Mouse (Mus musculus) frontal cortex, adult (tissue): Measurements from ENCODE around the gene Sfn.
A peak's percentile ranks its signal among the peaks of the same experiment; 100 is the strongest.
"Not testable (repeated sequence)": the region's sequence is repeated elsewhere in the genome, so short reads cannot be mapped to it uniquely, and the experiment has no call there.

ENCODE experiments used
- ATAC-seq: cut with Nextera tagmentation; 2 replicates; pipeline ENCODE4 v1.9.2; 2017; ENCODE audit warnings: mild to moderate bottlenecking, moderate library complexity, mixed read lengths; ENCODE audit not compliant: low TSS enrichment

Gene Sfn

GRCm38 (mm10) chr4:133601721-133602218, at the start of gene Sfn:
Sfn (minus strand) TSS chr4:133602168.
- 0 out of 2 replicates have a peak, but pooled peaks have one; percentile 7 for ATAC-seq

- no peak for ATAC-seq
Observed at GRCm38 (mm10) chr4:133651445-133651844, 49.5 kb upstream of the Sfn start.

- peak; percentile 84; the same call in 1 of the 2 replicates for ATAC-seq
Observed at GRCm38 (mm10) chr4:133649989-133650699, 48.2 kb upstream of the Sfn start, which contains the start of gene Zdhhc18. Zdhhc18 (minus strand) TSS chr4:133650154.

- not testable (repeated sequence) for ATAC-seq
Observed at GRCm38 (mm10) chr4:133649464-133649863, 47.5 kb upstream of the Sfn start.

- no peak for ATAC-seq
Observed at GRCm38 (mm10) chr4:133645680-133646079, 43.7 kb upstream of the Sfn start.

- no peak for ATAC-seq
Observed at GRCm38 (mm10) chr4:133645195-133645594, 43.2 kb upstream of the Sfn start.

DNA sequence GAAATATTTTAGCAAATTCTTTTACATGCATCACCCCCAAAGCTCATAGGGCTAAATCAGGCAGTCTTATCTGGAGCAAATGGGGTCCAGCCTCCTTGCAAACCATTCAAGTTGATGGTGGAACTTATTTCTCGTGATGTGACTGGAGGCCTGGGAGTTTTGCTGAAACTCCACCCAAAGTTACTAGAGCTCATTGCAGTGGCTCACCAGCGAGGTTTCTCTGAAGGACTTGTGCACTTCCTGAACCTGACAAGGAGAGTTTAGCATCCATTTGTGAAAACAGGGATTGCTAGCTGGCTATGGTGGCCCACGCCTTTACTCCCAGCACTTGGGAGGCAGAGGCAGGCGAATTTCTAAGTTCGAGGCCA, 32.1 kb upstream of the Sfn start:
- no peak for ATAC-seq

GRCm38 (mm10) chr4:133633332-133634042, 31.5 kb upstream of the Sfn start:
- peak; percentile 96 for ATAC-seq

DNA sequence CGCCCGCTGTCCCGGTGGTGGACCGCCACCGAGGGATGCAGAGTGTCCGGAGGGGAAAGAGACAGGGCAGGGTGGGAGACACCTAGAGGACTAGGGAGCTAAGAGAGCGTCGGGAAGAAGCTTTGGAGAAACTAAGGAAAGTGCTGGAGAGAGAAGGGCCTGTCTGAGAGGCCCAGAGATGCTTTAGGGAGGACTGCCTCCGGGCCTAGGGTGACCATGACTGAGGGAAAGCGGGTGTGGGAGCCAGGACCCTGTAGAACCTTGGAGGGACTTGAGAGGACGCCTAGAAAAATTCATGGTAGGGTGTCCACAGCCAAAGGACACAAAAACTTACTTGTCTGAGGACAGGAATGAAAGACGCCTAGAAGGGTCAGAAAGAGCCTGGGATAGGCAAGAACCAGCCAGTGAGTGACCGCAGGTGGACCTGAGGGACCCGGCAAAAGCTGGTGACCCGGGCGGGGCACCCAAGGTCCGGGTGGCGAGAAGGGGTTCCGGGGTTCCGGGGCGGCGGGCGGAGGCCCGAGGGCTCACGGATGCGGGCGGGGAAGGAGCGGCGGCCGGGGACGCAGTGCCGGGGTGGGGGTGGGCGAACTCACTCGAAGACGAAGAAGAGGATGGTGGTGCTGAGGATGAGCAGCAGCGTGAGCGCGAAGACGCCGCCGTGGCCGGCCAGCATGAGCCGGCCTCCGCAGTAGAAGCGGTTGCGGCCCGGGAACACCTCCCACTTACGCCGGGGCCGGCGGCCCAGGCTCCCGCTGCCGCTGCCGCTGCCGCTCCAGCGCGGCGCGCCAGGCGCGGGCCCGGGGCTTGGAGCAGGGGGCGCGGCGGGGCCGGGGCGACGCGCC, 30.7 kb upstream of the Sfn start:
- ATAC-seq: peak; percentile 60

DNA sequence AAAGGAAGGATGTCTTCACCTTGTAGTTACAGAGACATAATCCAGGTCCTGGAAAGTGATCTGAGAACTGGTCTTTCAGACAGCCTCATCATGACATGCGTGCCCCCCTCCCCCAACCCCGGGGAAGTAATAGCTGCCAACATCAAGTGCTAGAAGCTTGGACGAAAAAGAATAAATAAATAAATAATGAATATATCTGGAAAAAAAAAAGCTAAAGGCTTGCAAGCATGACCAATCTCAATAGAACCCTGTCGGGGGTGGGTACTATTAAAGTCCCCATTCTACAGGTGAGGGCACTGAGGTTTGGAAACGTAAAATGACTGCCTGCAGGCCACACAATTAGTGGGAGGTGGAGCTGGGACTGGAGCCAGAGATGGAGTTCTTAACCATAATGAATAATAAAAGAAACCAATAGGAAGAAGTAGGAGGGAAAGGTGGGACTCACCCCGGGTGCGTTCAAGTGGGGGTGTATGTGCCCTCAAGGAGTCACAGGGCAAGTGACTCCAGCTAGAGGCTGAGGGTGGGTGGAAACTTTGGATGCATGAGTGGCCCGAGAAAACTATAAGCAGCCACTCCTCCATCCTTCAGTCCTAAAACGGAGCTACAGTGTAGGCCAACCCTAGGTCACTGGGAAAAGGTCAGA, 29.9 kb upstream of the Sfn start:
- ATAC-seq: no peak

- ATAC-seq: no peak
Observed at GRCm38 (mm10) chr4:133631071-133631768, 29.3 kb upstream of the Sfn start.

DNA sequence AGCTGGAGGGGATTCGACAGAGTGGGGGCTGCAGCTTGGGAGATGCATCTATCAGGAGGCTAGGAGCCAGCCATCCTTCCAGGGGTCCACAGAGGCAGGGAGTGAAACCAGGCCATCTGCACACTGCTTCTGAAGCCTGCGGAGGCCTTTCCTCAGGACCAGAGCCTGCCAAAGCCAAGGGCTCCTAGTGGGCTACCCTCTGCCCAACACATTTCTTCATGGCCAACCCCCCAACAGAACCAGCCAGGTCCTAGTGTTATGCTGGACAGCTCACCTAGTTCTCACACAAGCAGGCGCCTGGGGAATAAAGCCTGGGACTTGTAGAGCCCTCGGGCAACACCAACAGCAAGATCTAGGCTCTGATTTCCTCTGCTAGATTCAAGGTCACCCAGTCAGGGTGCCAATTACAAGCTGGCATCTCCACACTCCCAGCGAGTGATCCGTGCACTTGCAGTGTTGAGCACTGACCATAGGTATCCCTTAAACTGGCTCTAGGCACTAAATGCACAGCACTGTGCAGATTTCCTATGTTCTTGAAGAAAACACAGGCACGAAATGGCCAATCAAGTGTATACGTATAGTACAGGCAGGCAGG, 28.5 kb upstream of the Sfn start:
- no peak for ATAC-seq

- ATAC-seq: no peak
Observed at GRCm38 (mm10) chr4:133629191-133629590, 27.2 kb upstream of the Sfn start.

- no peak for ATAC-seq
Observed at GRCm38 (mm10) chr4:133628517-133628916, 26.5 kb upstream of the Sfn start.

- ATAC-seq: no peak
Observed at GRCm38 (mm10) chr4:133627039-133627438, 25.1 kb upstream of the Sfn start.

GRCm38 (mm10) chr4:133626621-133627020, 24.7 kb upstream of the Sfn start:
- no peak for ATAC-seq

DNA sequence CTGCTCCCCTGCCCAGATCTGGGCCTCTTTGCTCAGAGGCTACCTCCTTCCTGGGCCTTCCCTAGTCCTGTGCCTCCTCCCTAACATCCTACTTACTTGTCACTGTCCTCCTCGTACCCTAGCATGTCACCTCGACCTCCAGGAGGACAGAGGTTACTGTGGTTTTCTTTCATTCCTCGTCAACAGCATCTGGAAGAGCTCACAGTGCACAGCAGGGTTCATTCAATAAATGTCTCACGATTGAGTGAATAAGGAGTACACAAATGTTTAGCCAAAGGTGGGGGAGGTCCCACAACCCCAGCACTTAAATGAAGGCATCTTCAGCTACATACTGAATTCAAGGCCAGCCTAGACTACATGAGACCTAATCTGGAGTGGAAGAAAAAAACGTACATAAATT, 24.3 kb upstream of the Sfn start:
- ATAC-seq: no peak

GRCm38 (mm10) chr4:133625621-133626071, 23.7 kb upstream of the Sfn start:
- ATAC-seq: no peak

GRCm38 (mm10) chr4:133624830-133625229, 22.9 kb upstream of the Sfn start:
- ATAC-seq: no peak

DNA sequence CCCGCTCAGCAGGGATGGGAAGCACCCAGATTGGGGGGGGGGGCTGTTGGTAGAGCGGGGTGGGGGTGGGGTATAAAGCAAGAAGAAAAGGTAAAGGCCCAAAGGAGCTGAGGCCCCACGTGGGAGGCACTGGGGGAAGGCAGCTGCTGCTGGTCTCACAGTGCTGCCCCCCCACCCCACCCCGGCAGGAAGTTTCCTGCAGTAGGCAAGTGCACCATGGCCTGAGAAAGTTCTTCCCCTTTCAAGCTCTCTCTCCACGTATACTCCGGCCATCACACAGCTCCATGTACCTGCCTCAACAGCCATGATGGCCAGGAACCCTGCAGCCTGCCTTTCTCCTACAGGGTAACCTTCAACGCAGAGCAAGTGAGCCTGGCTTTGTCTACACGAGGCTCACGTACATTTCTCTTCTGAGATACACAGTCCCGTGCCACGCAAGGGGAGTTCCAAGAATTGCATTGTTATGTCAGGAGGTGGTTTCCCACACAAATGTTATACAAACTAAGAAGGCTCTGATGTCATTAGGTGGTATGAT, 20.3 kb upstream of the Sfn start:
- ATAC-seq: no peak
